Mouse (Mus musculus) gonadal fat pad, adult 2 months (tissue): ENCODE measurements around the gene Anxa7. TPM values are rescaled to one million over a fixed set of nuclear protein-coding genes. Genes with fewer than 3 reads are reported as not detected.

ENCODE experiments used
- DNase-seq: peaks from one replicate; pipeline ENCODE4 v3.0.0-alpha.2; 2012; ENCODE audit warnings: low read depth
- polyA plus RNA-seq: library from polyadenylated mRNA; depleted of rRNA; stranded (reverse); fragments of >200 nt; gene quantifications from 2 replicates; pipeline ENCODE4 v1.2.3, GENCODE M21; 2012; rRNA removed

The Anxa7 gene
- polyA plus RNA-seq, 1 experiment, result 87.9 TPM

DNA sequence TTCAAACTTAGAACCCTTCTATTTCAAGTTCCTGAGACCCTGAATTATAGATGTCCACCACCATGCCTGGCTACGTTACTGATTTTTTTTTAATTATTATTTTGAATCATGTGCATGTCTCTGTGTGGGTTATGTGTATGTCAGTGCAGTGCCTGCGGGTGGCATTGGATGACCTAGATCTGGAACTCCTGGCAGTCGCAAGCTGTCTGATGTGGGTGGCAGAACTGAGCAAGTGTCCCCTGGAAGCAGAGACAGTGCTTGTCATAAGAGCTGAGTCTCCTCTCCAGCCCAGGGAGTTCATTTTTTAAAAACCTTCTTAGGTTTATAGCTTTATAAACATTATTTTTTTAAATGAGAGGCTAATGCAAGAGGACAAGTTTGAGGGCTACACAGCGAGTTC, 47.5 kb downstream of the Anxa7 start:
- no peak for DNase-seq

DNA sequence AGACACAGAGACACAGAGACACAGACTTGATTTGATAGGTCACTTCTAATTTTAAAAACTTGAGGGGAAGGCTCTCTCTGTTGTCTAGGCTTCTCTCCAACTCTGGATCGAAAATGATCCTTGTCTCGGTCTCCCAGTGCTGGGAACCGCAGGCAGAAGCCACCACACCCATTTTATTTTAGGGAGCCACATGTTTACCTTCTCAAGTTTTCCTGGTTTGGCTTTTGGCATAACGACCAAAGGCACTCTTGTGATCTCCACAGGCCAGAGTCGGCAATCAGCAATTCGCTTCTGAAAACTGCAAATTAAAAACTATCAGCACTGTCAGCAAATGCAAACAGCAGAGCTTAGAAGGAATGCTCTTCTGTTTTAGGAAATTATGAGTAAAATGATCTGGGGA, 48.2 kb downstream of the Anxa7 start:
- DNase-seq, result no peak

DNA sequence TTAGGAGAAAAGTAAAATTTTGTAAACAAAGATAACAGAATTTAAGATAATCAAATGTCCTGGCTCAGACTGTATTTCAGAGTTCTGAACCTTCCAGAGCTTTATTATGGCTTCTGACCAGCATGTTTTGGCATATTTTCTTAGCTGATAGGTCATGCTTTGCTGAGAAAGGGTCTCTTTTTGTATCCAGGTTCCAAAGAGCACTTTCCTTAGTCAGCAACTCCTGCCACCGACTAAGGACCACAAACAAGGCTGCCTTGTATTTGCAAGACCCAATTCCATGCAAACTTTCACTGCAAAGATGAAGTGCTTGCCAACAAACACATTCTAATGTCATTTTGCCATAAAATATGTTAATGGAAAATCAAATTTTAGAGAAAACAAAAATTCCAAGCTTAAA, 50.1 kb downstream of the Anxa7 start:
- no peak for DNase-seq

DNA sequence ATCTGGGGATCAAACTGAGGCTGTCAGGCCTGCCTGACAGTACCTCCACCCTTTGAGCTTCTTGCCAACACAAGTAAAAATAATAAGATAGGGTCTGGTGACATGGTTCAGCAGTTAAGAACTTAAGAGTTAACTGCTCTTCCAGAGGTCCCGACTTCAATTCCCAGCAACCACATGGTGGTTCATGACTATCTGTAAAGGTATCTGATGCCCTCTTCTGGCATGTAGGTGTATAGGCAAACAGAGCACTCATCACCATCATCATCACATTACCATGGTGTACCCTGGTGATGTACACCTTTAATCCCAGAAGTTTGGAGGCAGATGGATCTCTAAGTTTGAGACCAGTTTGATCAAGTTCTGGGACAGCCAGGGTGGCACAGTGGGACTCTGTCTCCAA, 51.3 kb downstream of the Anxa7 start:
- no peak for DNase-seq

DNA sequence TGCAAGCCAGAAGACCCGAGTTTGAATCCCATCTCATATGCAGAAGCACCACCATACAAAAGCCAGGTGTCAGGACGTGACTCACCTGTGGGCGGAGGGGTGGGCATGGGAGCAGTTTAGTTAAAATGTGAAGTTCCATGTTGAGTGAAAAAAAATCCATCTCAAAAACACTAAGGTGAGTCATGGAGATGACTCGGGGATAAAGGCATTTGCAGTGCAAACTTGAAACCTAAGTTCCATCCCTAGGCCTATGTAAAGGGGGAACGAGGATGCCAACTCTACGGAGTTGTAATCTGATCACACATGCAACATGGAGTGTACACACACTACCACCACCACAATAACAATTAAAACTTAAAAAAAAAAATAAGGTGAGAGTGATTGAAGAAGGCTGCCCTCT, 56.9 kb downstream of the Anxa7 start:
- DNase-seq, result no peak

DNA sequence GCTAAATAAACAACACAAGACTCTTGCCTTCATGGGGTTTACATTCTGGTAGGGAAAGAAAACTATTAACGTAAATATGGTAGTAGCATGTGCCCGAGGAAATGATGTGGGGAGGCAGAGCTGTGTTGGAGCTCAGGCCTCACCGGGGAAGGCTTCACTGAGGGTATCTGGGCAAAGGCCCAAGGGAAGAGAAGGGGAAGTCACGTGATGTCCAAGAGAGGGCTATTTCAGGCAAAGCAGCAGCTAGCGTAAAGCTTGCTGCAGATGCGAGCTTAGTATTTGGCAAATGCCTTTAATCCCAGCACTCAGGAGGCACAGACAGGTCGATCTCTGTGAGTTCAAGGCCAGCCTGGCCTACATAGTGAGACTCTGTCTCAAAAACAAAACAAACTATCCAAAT, 57.7 kb downstream of the Anxa7 start:
- no peak for DNase-seq

Other genes starting within 250 kb of the Anxa7 start
- gene Kcnk16, start 210.9 kb downstream of the Anxa7 start, polyA plus RNA-seq, result not detected in 2 replicates
- 25.3 and 37.6 TPM in 2 replicates for gene Nudt13, start 185.4 kb downstream of the Anxa7 start, polyA plus RNA-seq
- 29.0 and 29.7 TPM in 2 replicates for gene Ecd, start 132.0 kb downstream of the Anxa7 start, polyA plus RNA-seq
- 34.0 and 35.1 TPM in 2 replicates for gene Fam149b, start 132.0 kb downstream of the Anxa7 start, polyA plus RNA-seq
- 8.0 and 12.1 TPM in 2 replicates for gene Dnajc9, start 91.2 kb downstream of the Anxa7 start, polyA plus RNA-seq
- 42.5 and 48.5 TPM in 2 replicates for gene Mrps16, start 86.5 kb downstream of the Anxa7 start, polyA plus RNA-seq
- 0.78 and 0.85 TPM in 2 replicates for gene Cfap70, start 27.9 kb downstream of the Anxa7 start, polyA plus RNA-seq
- gene Mss51, start 16.8 kb upstream of the Anxa7 start, polyA plus RNA-seq, result 0.57 and 0.90 TPM in 2 replicates
- gene Ppp3cb, start 66.4 kb upstream of the Anxa7 start, polyA plus RNA-seq, result 13.9 and 16.8 TPM in 2 replicates
- 13.0 and 14.8 TPM in 2 replicates for gene Usp54, start 160.9 kb upstream of the Anxa7 start, polyA plus RNA-seq
- gene Myoz1, start 176.4 kb upstream of the Anxa7 start, polyA plus RNA-seq, result 1.1 and 1.6 TPM in 2 replicates
- 0.43 and 0.49 TPM in 2 replicates for gene Synpo2l, start 188.2 kb upstream of the Anxa7 start, polyA plus RNA-seq
- gene Sec24c, start 194.2 kb upstream of the Anxa7 start, polyA plus RNA-seq, result 160 and 173 TPM in 2 replicates
- gene Fut11, start 214.8 kb upstream of the Anxa7 start, polyA plus RNA-seq, result 13.0 and 15.5 TPM in 2 replicates
- gene Chchd1, start 222.9 kb upstream of the Anxa7 start, polyA plus RNA-seq, result 32.0 and 32.1 TPM in 2 replicates
- 177 and 198 TPM in 2 replicates for gene Zswim8, start 227.4 kb upstream of the Anxa7 start, polyA plus RNA-seq